Mouse (Mus musculus) stomach, embryonic 15.5 days (tissue): ENCODE results near the gene Col4a3. TPM values are rescaled to one million over a fixed set of nuclear protein-coding genes. Genes with fewer than 3 reads are reported as not detected.

Experiments used
- ATAC-seq: fragments of 200-750 bp; cut with Nextera tagmentation; 2 replicates; pipeline ENCODE4 v1.8.0; 2017; ENCODE audit warnings: low read depth, moderate number of reproducible peaks, moderate TSS enrichment; ENCODE audit not compliant: insufficient read depth, low FRiP score
- H3K27ac ChIP-seq: fragments of 300-500 bp; sonication (generic); 2 replicates; pipeline ENCODE4 v1.5.1; 2015; ENCODE audit warnings: mild to moderate bottlenecking, inconsistent platforms
- H3K27me3 ChIP-seq: fragments of 300-500 bp; sonication (generic); replicated peaks from 2 replicates; pipeline ENCODE4 v1.6.1; 2015; ENCODE audit warnings: inconsistent platforms
- H3K36me3 ChIP-seq: fragments of 300-500 bp; sonication (generic); 2 replicates; pipeline ENCODE4 v1.6.1; 2015; ENCODE audit warnings: inconsistent platforms
- H3K4me1 ChIP-seq: fragments of 300-500 bp; sonication (generic); 2 replicates; pipeline ENCODE4 v1.6.1; 2015; ENCODE audit warnings: inconsistent platforms
- H3K4me2 ChIP-seq: fragments of 300-500 bp; sonication (generic); 2 replicates; pipeline ENCODE4 v1.6.1; 2015; ENCODE audit warnings: mild to moderate bottlenecking, inconsistent platforms
- H3K4me3 ChIP-seq: fragments of 300-500 bp; sonication (generic); replicated peaks from 2 replicates; pipeline ENCODE4 v1.5.1; 2015; ENCODE audit warnings: inconsistent platforms
- H3K9ac ChIP-seq: fragments of 300-500 bp; sonication (generic); 2 replicates; pipeline ENCODE4 v1.6.1; 2015; ENCODE audit warnings: inconsistent platforms
- H3K9me3 ChIP-seq: fragments of 300-500 bp; sonication (generic); 2 replicates; pipeline ENCODE4 v1.6.1; 2016; ENCODE audit warnings: inconsistent platforms
- WGBS: fragments of 180-500 bp; shearing (Covaris S2); methylation state at CpG from one replicate; pipeline ENCODE4 v1.1.7; 2015; 5-methylcytosine and 5-hydroxymethylcytosine counted together
- polyA plus RNA-seq: library from polyadenylated mRNA; unstranded; fragments of >200 nt; fragmentation: Nextera tagmentation; extraction: Ambion mirVana; gene quantifications from 2 replicates; pipeline ENCODE4 v1.2.1, GENCODE M21; 2015

Gene Col4a3
- polyA plus RNA-seq, 1 experiment from 2014 or later, result 0.42 TPM

- no peak overlapping the region for H3K4me3 ChIP-seq
- H3K4me1 ChIP-seq, result no peaks in the 10 kb centered on the region
- no peak for ATAC-seq
- no peak overlapping the region for H3K4me2 ChIP-seq
- H3K9ac ChIP-seq, result no peak overlapping the region
- 45% methylated on average over 9 of the region's 9 CpGs for WGBS
- no peaks in the 10 kb centered on the region for H3K36me3 ChIP-seq
- no peaks in the 10 kb centered on the region for H3K27me3 ChIP-seq
- H3K27ac ChIP-seq, result no peak overlapping the region
- no peaks in the 10 kb centered on the region for H3K9me3 ChIP-seq
Measured at GRCm38 (mm10) chr1:82612061-82612660, 25.4 kb downstream of the Col4a3 start.

DNA sequence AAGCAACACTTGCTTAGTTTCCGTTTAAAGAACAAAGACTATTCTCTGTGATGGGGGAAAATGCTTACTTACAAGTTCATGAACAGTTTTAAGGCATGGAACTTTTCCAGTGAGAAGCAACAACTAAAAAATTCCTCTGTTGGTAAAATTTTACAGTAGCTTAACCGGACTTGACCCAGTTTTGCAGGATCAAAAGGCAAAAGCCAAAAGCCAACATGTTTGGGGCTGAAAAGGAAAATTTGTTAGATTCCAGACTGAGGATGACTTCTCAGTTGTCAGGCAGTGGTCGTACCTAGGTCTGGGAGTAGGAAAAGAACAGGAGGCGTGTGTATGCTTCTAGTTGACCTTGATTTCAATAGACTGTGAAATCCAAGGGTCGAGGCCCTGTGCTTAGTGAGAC is 31.3 kb downstream of the Col4a3 start:
- Histone ChIP-seq H3K4me1 (no peaks in the 10 kb centered on the region), H3K36me3 (no peaks in the 10 kb centered on the region), H3K27ac (no peak overlapping the region), H3K9me3 (no peaks in the 10 kb centered on the region), H3K9ac (no peak overlapping the region), H3K27me3 (no peaks in the 10 kb centered on the region), H3K4me3 (no peak overlapping the region), H3K4me2 (no peak overlapping the region)
- no peak for ATAC-seq
- WGBS, result 66% methylated on average over 5 of the region's 5 CpGs

DNA sequence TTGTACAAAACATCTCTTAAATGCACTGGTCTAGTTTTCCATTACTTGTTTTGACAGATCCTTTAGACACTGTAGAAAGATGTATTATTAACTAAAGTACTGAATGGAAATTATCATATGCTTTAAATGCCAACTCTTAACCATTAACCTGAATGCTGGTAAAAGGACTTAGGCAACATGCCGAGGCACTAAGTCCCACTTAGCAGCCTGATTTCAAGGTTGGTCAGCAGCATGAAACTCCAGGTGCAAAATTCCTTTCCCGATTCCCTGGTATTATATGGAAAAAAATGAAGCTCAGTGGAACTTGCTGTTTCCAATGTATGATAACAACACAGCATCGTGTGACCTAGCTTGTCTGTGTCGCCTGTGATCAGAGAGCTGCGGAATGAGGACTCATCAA is 31.9 kb downstream of the Col4a3 start:
- Histone ChIP-seq H3K9me3 (no peaks in the 10 kb centered on the region), H3K4me2 (no peak overlapping the region), H3K27ac (no peak overlapping the region), H3K9ac (no peak overlapping the region), H3K27me3 (no peaks in the 10 kb centered on the region), H3K4me3 (no peak overlapping the region), H3K36me3 (no peaks in the 10 kb centered on the region), H3K4me1 (no peaks in the 10 kb centered on the region)
- no peak for ATAC-seq
- WGBS, result 77% methylated on average over 5 of the region's 5 CpGs

- no peak for ATAC-seq
- H3K36me3 ChIP-seq, result no peaks in the 10 kb centered on the region
- no peaks in the 10 kb centered on the region for H3K4me1 ChIP-seq
- no peak overlapping the region for H3K9ac ChIP-seq
- 85% methylated on average over 5 of the region's 5 CpGs for WGBS
- H3K4me2 ChIP-seq, result no peak overlapping the region
- no peaks in the 10 kb centered on the region for H3K9me3 ChIP-seq
- H3K27ac ChIP-seq, result no peak overlapping the region
- H3K4me3 ChIP-seq, result no peak overlapping the region
- H3K27me3 ChIP-seq, result no peaks in the 10 kb centered on the region
Measured at GRCm38 (mm10) chr1:82619981-82620380, 33.3 kb downstream of the Col4a3 start.

- no peaks in the 10 kb centered on the region for H3K36me3 ChIP-seq
- 73% methylated on average over 6 of the region's 6 CpGs for WGBS
- H3K9ac ChIP-seq, result no peak overlapping the region
- H3K4me3 ChIP-seq, result no peak overlapping the region
- H3K4me1 ChIP-seq, result no peaks in the 10 kb centered on the region
- H3K9me3 ChIP-seq, result no peaks in the 10 kb centered on the region
- no peaks in the 10 kb centered on the region for H3K27me3 ChIP-seq
- no peak for ATAC-seq
- H3K4me2 ChIP-seq, result no peak overlapping the region
- H3K27ac ChIP-seq, result no peak overlapping the region
Measured at GRCm38 (mm10) chr1:82624934-82625333, 38.2 kb downstream of the Col4a3 start.

GRCm38 (mm10) chr1:82625474-82625873 is 38.8 kb downstream of the Col4a3 start:
- Histone ChIP-seq H3K27ac (no peak overlapping the region), H3K4me3 (no peak overlapping the region), H3K9ac (no peak overlapping the region), H3K4me2 (no peak overlapping the region), H3K4me1 (no peaks in the 10 kb centered on the region), H3K27me3 (no peaks in the 10 kb centered on the region), H3K9me3 (no peaks in the 10 kb centered on the region), H3K36me3 (no peaks in the 10 kb centered on the region)
- WGBS, result 64% methylated on average over 2 of the region's 2 CpGs
- ATAC-seq, result no peak

GRCm38 (mm10) chr1:82627652-82628051 is 40.9 kb downstream of the Col4a3 start:
- H3K27me3 ChIP-seq, result no peaks in the 10 kb centered on the region
- no peak overlapping the region for H3K4me2 ChIP-seq
- H3K9ac ChIP-seq, result no peak overlapping the region
- no peak overlapping the region for H3K4me3 ChIP-seq
- no peaks in the 10 kb centered on the region for H3K9me3 ChIP-seq
- 34% methylated on average over 4 of the region's 4 CpGs for WGBS
- no peaks in the 10 kb centered on the region for H3K4me1 ChIP-seq
- no peak overlapping the region for H3K27ac ChIP-seq
- no peak for ATAC-seq
- no peaks in the 10 kb centered on the region for H3K36me3 ChIP-seq

DNA sequence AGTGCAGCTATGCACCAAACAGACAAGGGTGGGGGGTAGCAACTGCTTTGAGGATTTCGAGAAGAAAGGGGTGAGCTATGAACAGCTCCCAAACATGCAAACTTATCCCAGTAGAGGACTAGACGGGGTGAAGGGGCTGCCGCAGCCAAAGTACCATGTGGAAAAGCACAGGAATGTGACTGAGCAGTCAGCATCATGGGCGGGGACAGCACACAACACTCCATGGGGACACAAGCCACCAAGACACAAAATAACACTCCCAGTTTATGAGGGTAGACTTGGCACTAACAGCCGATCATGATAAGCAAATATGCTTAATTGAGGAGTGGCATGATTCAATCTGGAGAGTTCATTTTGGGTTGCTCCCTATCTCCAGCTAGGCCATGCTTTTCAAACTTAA is 42.8 kb downstream of the Col4a3 start:
- Histone ChIP-seq H3K36me3 (no peaks in the 10 kb centered on the region), H3K9me3 (no peaks in the 10 kb centered on the region), H3K4me3 (no peak overlapping the region), H3K27me3 (no peaks in the 10 kb centered on the region), H3K4me1 (no peaks in the 10 kb centered on the region), H3K4me2 (no peak overlapping the region), H3K27ac (no peak overlapping the region), H3K9ac (no peak overlapping the region)
- 83% methylated on average over 5 of the region's 5 CpGs for WGBS
- ATAC-seq, result no peak

DNA sequence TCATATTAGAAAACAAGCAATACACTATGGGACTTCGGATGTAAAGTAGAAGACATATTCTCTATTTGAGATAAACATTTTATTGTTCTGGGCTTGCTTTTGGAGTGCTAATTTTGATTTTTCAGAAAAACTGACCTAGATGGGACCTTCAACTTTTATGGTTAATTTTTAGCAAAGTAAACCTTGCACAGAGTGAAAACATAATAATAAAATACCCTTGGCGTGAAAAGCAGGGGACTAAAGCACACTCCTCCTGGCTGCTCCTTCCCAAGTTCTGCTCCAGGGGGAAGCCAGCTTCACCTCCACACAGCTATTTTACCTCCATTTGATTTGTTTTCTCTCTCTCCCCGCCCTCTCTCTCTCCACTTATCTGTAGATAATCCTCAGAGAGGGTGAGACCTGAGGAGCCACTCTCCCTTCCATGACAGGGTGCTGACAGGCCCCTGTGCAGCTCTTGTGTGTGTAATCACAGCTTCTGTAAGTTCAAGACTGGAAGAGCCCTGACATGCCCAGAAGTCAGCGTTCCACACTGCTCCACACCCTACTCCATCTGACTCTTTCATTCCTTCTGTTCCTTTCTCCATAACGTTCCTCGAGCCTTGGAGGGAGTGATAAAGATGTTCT is 44.6 kb downstream of the Col4a3 start:
- H3K4me3 ChIP-seq, result no peak overlapping the region
- H3K27ac ChIP-seq, result no peak overlapping the region
- 54% methylated on average over 6 of the region's 6 CpGs for WGBS
- H3K27me3 ChIP-seq, result no peaks in the 10 kb centered on the region
- ATAC-seq, result no peak
- H3K9me3 ChIP-seq, result no peaks in the 10 kb centered on the region
- H3K9ac ChIP-seq, result no peak overlapping the region
- no peak overlapping the region for H3K4me2 ChIP-seq
- no peaks in the 10 kb centered on the region for H3K4me1 ChIP-seq
- H3K36me3 ChIP-seq, result no peaks in the 10 kb centered on the region

GRCm38 (mm10) chr1:82634545-82635253 is 48.0 kb downstream of the Col4a3 start:
- 81% methylated on average over 19 of the region's 19 CpGs for WGBS
- H3K9me3 ChIP-seq, result no peaks in the 10 kb centered on the region
- H3K27me3 ChIP-seq, result no peaks in the 10 kb centered on the region
- H3K27ac ChIP-seq, result no peak overlapping the region
- H3K9ac ChIP-seq, result no peak overlapping the region
- no peak overlapping the region for H3K4me3 ChIP-seq
- no peaks in the 10 kb centered on the region for H3K4me1 ChIP-seq
- H3K36me3 ChIP-seq, result no peaks in the 10 kb centered on the region
- H3K4me2 ChIP-seq, result no peak overlapping the region
- no peak for ATAC-seq

- Histone ChIP-seq H3K4me1 (no peaks in the 10 kb centered on the region), H3K9me3 (no peaks in the 10 kb centered on the region), H3K27me3 (no peaks in the 10 kb centered on the region), H3K4me3 (no peak overlapping the region), H3K4me2 (no peak overlapping the region), H3K36me3 (no peaks in the 10 kb centered on the region), H3K27ac (no peak overlapping the region), H3K9ac (no peak overlapping the region)
- 82% methylated on average over 9 of the region's 9 CpGs for WGBS
- ATAC-seq, result no peak
Measured at GRCm38 (mm10) chr1:82635254-82635620, 48.5 kb downstream of the Col4a3 start.

GRCm38 (mm10) chr1:82636321-82636720 is 49.6 kb downstream of the Col4a3 start:
- no peak for ATAC-seq
- no peaks in the 10 kb centered on the region for H3K36me3 ChIP-seq
- WGBS, result 67% methylated on average over 4 of the region's 4 CpGs
- H3K4me2 ChIP-seq, result no peak overlapping the region
- no peaks in the 10 kb centered on the region for H3K4me1 ChIP-seq
- H3K4me3 ChIP-seq, result no peak overlapping the region
- H3K9ac ChIP-seq, result no peak overlapping the region
- no peaks in the 10 kb centered on the region for H3K27me3 ChIP-seq
- H3K27ac ChIP-seq, result no peak overlapping the region
- H3K9me3 ChIP-seq, result no peaks in the 10 kb centered on the region
